Comparison of ENCODE assay signal across 25 mouse cellular contexts in genomic region chr12:106460650-106461049, GRCm38 (mm10).
"Had no signal": no experiment of that assay in that cellular context is flagged by ENCODE, and none has a peak within 500 bp of the region (broad histone marks: within the 10 kb centered on the region; RNA-seq: fewer than 3 reads in every experiment).

No protein-coding gene starts in this region.

- ATAC-seq: hindbrain, embryonic 16.5 days; inflammation-experienced regulatory T-cells, adult 6 months; intestine, embryonic 15.5 days; intestine, postnatal 0 days had no signal

- H3K27me3 ChIP-seq: intestine, embryonic 15.5 days had no signal

- H3K4me2 ChIP-seq: heart, embryonic 12.5 days; hindbrain, embryonic 12.5 days; hindbrain, embryonic 14.5 days; intestine, embryonic 15.5 days; limb, embryonic 12.5 days had no signal

- H3K36me3 ChIP-seq: heart, embryonic 10.5 days; heart, embryonic 12.5 days; hindbrain, embryonic 10.5 days; hindbrain, embryonic 12.5 days; intestine, embryonic 15.5 days; limb, embryonic 10.5 days; limb, embryonic 12.5 days had no signal

- H3K4me1 ChIP-seq: heart, embryonic 12.5 days; intestine, embryonic 15.5 days; limb, embryonic 12.5 days had no signal

- H3K9me3 ChIP-seq: heart, embryonic 10.5 days; heart, embryonic 12.5 days; hindbrain, embryonic 10.5 days; hindbrain, embryonic 12.5 days; intestine, embryonic 15.5 days; limb, embryonic 10.5 days; limb, embryonic 12.5 days had no signal

- H3K9ac ChIP-seq: heart, embryonic 12.5 days; hindbrain, embryonic 12.5 days; hindbrain, embryonic 14.5 days; intestine, embryonic 15.5 days; limb, embryonic 12.5 days had no signal

- H3K4me3 ChIP-seq: gastrocnemius, adult 2 months; heart, embryonic 10.5 days; heart, embryonic 12.5 days; hindbrain, embryonic 10.5 days; hindbrain, embryonic 12.5 days; intestine, embryonic 15.5 days; layer of hippocampus, adult 2 months; left cerebral cortex, adult 2 months; limb, embryonic 10.5 days; limb, embryonic 12.5 days had no signal

- H3K27ac ChIP-seq: gastrocnemius, adult 2 months; heart, embryonic 10.5 days; hindbrain, embryonic 10.5 days; hindbrain, embryonic 12.5 days; hindbrain, embryonic 14.5 days; intestine, embryonic 15.5 days; layer of hippocampus, adult 2 months; left cerebral cortex, adult 2 months; limb, embryonic 10.5 days; limb, embryonic 12.5 days had no signal

- DNase-seq: gastrocnemius, adult 2 months; gastrocnemius, postnatal 10 days; gastrocnemius, postnatal 25 days; heart, adult 18-20 months; heart, postnatal 10 days; heart, postnatal 4 days; kidney, adult 18-20 months; kidney, adult 8-10 months; kidney, postnatal 10 days; kidney, postnatal 25 days; kidney, postnatal 4 days; liver had no signal
